Mouse (Mus musculus): ENCODE results near the gene Gm14419. TPM values are rescaled to one million over a fixed set of nuclear protein-coding genes. Genes with fewer than 3 reads are reported as not detected.
"Not testable (repeated sequence)": the region's sequence is repeated elsewhere in the genome, so short reads cannot be mapped to it uniquely, and the experiment has no call there.

Gm14419 gene
- 10 to 100 TPM; 20.6 to 21.1 TPM for total RNA-seq (2021)
- long read RNA-seq, experiment 1, partial matches to known transcripts = 0 of 7 reads
- long read RNA-seq, experiment 1, other reads (novel, unspliced or antisense) = 3 of 7 reads
- long read RNA-seq, experiment 2, transcript Gm14419-203 (4 exons, 752 nt) = major isoform, 6 of 9 reads
- long read RNA-seq, experiment 2, partial matches to known transcripts = 0 of 9 reads
- long read RNA-seq, experiment 2, other reads (novel, unspliced or antisense) = 3 of 9 reads

GRCm38 (mm10) chr2:177000656-177001055 lies at the start of gene Gm14419:
Gm14419 (plus strand) TSS chr2:177000956.
- DNase-seq = not testable (repeated sequence)

Other genes starting within 250 kb of the Gm14419 start
- gene Gm14295, start 202.3 kb upstream of the Gm14419 start, total RNA-seq (2021) = 10 to 100 TPM in 1 of 2 experiments, 1 to 10 TPM in 1; 5.9 to 10.5 TPM
- not detected for gene Gm14408, start 169.8 kb upstream of the Gm14419 start, total RNA-seq (2021)
- 1 to 10 TPM; 3.0 to 3.8 TPM for gene Gm14296, start 73.1 kb upstream of the Gm14419 start, total RNA-seq (2021)
- under 1 TPM; 0.75 to 0.82 TPM for gene Gm14401, start 73.4 kb downstream of the Gm14419 start, total RNA-seq (2021)
- 10 to 100 TPM; 12.0 to 17.1 TPM for gene Gm14410, start 205.5 kb downstream of the Gm14419 start, total RNA-seq (2021)